Mouse (Mus musculus) lung, embryonic 16.5 days (tissue): ENCODE measurements at regions not wholly inside any gene's neighbourhood (a gene's known extent, or its start where the extent isn't known, plus 50 kb on each side); places are given as distances from the start of the nearest gene placed in this dataset.

Experiments used
- ATAC-seq: fragments of 200-750 bp; cut with Nextera tagmentation; 2 replicates; pipeline ENCODE4 v1.8.0; 2017; ENCODE audit warnings: low read depth, mild to moderate bottlenecking, moderate library complexity
- H3K27ac ChIP-seq: fragments of 300-500 bp; sonication (generic); 2 replicates; pipeline ENCODE4 v1.5.1; 2014; ENCODE audit warnings: mild to moderate bottlenecking, control low read depth, low read length
- H3K27me3 ChIP-seq: fragments of 300-500 bp; sonication (generic); 2 replicates; pipeline ENCODE4 v1.6.1; 2014; ENCODE audit warnings: low read depth, low read length, mixed read lengths; ENCODE audit not compliant: control insufficient read depth, insufficient read depth
- H3K36me3 ChIP-seq: fragments of 300-500 bp; sonication (generic); 2 replicates; pipeline ENCODE4 v1.6.1; 2014; ENCODE audit warnings: low read length; ENCODE audit not compliant: control insufficient read depth, insufficient read depth
- H3K4me1 ChIP-seq: fragments of 300-500 bp; sonication (generic); replicated peaks from 2 replicates; pipeline ENCODE4 v1.6.1; 2014; ENCODE audit warnings: low read length, mixed read lengths; ENCODE audit not compliant: control insufficient read depth, insufficient read depth
- H3K4me2 ChIP-seq: fragments of 300-500 bp; sonication (generic); 2 replicates; pipeline ENCODE4 v1.6.1; 2014; ENCODE audit warnings: low read depth, low read length, control low read depth
- H3K4me3 ChIP-seq: fragments of 300-500 bp; sonication (generic); 2 replicates; pipeline ENCODE4 v1.5.1; 2014; ENCODE audit warnings: mild to moderate bottlenecking, low read length, control low read depth
- H3K9ac ChIP-seq: fragments of 300-500 bp; sonication (generic); 2 replicates; pipeline ENCODE4 v1.6.1; 2014; ENCODE audit warnings: low read length, control low read depth
- H3K9me3 ChIP-seq: fragments of 300-500 bp; sonication (generic); 2 replicates; pipeline ENCODE4 v1.6.1; 2016; ENCODE audit warnings: low read length; ENCODE audit not compliant: control insufficient read depth
- whole genome bisulfite sequencing: fragments of 180-500 bp; shearing (Covaris S2); extraction: QIAGEN DNeasy Blood & Tissue Kit; methylation state at CpG from one replicate; pipeline ENCODE4 v1.1.7; 2014; 5-methylcytosine and 5-hydroxymethylcytosine counted together

DNA sequence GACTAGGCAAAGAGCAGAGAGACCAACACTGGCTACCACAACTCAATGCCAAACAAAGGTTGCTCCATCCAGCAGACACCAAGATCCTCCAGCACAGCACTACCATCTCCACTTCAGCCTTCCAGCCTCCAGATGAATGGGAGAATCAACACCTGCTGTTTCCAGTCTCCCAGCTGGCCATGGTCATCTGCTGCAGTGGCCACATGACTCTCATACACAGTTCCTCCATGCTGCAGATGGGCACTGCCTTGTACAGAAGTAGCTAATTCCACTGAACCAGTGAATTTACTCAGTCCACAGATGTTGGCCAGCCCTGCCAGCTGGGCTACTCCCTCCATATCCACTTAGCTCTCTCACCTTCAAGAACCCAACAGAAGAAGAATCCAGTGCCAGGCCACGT is 63.0 kb upstream of the Vstm5 start:
- Histone ChIP-seq H3K27me3 (no peaks in the 10 kb centered on the region), H3K36me3 (no peaks in the 10 kb centered on the region), H3K4me1 (no peaks in the 10 kb centered on the region), H3K4me3 (no peak overlapping the region), H3K4me2 (no peak overlapping the region), H3K9me3 (no peaks in the 10 kb centered on the region), H3K27ac (no peak overlapping the region), H3K9ac (no peak overlapping the region)
- WGBS = 91% methylated on average over 1 of the region's 1 CpGs
- ATAC-seq = no peak

DNA sequence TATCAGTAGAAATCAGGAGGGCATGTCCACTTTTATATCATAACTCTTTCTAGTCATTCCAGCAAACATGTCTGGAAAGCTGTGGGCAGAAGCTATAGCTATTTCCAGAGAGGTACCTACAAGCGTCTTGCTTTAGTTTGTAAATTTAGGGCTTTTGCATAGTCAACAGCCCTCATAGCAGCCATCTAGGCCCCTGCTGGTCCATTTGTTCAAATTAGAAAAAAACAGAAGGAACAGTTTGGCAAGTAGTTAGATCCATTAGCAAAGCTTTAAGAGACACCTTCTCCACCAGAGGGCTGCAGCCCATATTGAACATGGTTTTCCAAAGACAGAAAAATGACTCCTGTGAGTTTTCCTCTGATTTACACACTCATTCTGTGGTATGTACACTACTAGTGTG is 63.4 kb upstream of the Vstm5 start:
- no peaks in the 10 kb centered on the region for H3K4me1 ChIP-seq
- WGBS = 90% methylated on average over 1 of the region's 1 CpGs

DNA sequence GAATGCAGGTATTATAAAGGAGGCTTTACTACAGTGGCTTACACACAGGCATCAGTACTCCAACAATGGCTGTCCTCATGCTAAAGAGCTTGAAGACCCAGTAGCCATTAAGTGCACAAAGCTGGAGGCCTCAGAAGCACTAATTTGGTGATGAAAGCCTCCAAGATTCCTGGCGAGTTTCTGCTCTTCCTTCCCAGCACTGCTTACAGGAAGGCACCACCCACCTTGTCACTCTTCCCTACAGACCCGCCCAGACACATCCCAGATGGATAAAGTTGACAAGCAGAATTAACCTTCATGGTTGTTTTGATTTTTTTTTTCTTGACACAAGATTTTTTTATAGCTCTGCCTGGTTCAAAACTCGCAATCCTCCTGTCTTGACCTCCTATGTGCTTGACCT is 59.0 kb upstream of the Hephl1 start:
- Histone ChIP-seq H3K9ac (no peak overlapping the region), H3K27ac (no peak overlapping the region), H3K4me3 (no peak overlapping the region), H3K27me3 (no peaks in the 10 kb centered on the region), H3K36me3 (no peaks in the 10 kb centered on the region), H3K4me1 (no peaks in the 10 kb centered on the region), H3K4me2 (no peak overlapping the region), H3K9me3 (no peaks in the 10 kb centered on the region)
- ATAC-seq = no peak
- 32% methylated on average over 3 of the region's 3 CpGs for WGBS

More for the DNA sequence above, 63.4 kb upstream of the Vstm5 start:
- Histone ChIP-seq H3K27ac (no peak overlapping the region), H3K27me3 (no peaks in the 10 kb centered on the region), H3K9me3 (no peaks in the 10 kb centered on the region), H3K4me2 (no peak overlapping the region), H3K4me3 (no peak overlapping the region), H3K9ac (no peak overlapping the region), H3K36me3 (no peaks in the 10 kb centered on the region)
- ATAC-seq = no peak

DNA sequence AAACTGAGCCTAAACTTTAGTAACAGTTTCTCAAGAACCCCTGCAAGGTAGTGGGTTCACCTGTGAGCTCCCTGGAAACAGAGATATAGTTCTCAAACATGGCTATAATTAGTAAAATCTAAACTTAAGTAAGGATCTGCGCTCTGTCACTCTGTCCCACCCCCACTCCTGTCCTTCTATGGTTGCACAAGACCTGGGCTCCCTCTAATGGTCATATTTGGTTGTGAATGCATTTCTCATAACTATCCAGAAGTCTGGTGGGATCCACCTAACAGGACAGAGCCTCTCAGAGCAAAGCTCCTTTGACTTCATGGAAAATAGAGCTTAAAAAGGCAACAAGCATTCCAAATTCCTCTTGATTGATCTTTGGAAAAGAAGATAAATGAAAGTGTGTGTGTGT is 57.8 kb upstream of the Hephl1 start:
- peak; percentile 52; the same call in 1 of the 2 replicates for ATAC-seq
- no peaks in the 10 kb centered on the region for H3K27me3 ChIP-seq
- H3K36me3 ChIP-seq = no peaks in the 10 kb centered on the region
- H3K4me2 ChIP-seq = no peak overlapping the region
- no peak overlapping the region for H3K9ac ChIP-seq
- WGBS = 42% methylated on average over 1 of the region's 1 CpGs
- no peak overlapping the region for H3K4me3 ChIP-seq
- no peaks in the 10 kb centered on the region for H3K9me3 ChIP-seq
- no peak overlapping the region for H3K27ac ChIP-seq
- no peaks in the 10 kb centered on the region for H3K4me1 ChIP-seq

DNA sequence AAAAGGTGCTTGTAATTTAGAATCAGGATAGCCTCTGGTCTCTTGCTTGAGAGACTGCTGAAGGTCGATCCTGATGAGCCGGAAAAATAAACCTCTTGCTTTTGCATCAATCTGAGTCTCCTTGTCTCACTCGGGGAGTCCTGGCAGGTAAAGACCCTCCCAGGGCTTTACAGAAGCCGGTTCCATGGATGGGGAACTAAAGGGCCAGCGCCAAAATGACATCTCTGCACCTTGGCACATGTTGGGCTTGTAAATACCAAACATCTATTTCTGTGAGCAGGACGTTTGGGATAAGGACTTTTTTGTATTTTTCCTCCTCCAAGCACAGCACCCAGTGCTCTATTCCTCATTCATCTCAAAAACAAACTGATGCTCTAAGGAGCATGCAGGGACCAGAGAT is 57.1 kb upstream of the Hephl1 start:
- no peaks in the 10 kb centered on the region for H3K27me3 ChIP-seq
- no peaks in the 10 kb centered on the region for H3K4me1 ChIP-seq
- WGBS = 63% methylated on average over 6 of the region's 6 CpGs
- H3K4me3 ChIP-seq = no peak overlapping the region
- no peak overlapping the region for H3K4me2 ChIP-seq
- H3K9me3 ChIP-seq = no peaks in the 10 kb centered on the region
- ATAC-seq = no peak
- H3K36me3 ChIP-seq = no peaks in the 10 kb centered on the region
- H3K27ac ChIP-seq = no peak overlapping the region
- H3K9ac ChIP-seq = no peak overlapping the region

DNA sequence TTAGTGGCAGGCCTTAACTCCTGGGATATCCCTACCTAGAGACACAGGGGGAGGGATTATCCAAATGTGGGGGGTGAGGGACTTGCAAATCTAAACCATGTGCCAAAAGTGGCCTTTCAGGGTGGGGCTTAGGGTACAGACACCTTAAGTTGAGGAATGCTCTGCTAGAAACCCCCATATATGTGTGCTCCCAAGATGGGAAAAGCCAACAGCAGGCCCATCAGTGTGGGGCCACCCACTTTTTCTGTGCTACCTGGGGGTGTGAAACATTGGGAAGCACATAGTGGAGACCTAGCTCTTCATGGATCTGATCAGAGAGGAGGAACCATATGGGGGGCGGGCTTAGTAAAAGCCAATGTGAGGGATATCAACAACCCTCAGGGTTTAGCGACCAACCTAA is 55.0 kb upstream of the Hephl1 start:
- no peaks in the 10 kb centered on the region for H3K27me3 ChIP-seq
- no peak overlapping the region for H3K9ac ChIP-seq
- H3K36me3 ChIP-seq = no peaks in the 10 kb centered on the region
- WGBS = 84% methylated on average over 2 of the region's 2 CpGs
- H3K9me3 ChIP-seq = peaks cover 3% of the 10 kb centered on the region; the same call in 1 of the 2 replicates
- no peak overlapping the region for H3K4me3 ChIP-seq
- H3K27ac ChIP-seq = no peak overlapping the region
- no peak overlapping the region for H3K4me2 ChIP-seq
- no peak for ATAC-seq
- H3K4me1 ChIP-seq = no peaks in the 10 kb centered on the region

DNA sequence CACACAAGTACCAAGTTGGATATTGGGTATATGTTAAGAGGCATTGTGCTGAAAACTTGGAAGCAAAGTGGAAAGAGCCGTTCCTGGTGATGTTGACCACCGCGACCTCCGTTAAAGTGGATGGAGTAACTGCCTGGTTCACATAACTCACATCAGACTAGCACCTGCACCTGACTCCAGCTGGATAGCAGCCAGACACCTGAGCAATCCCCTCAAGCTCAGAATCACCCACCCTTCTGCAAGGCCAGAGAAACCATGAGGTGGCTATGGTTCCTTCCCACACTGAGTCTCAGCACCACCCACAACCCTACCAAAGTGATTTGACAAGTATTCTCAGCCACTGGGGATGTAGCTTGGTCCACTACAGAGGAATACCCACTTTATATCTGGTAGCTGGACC is 54.6 kb upstream of the Hephl1 start:
- Histone ChIP-seq H3K36me3 (no peaks in the 10 kb centered on the region), H3K4me1 (no peaks in the 10 kb centered on the region), H3K9ac (no peak overlapping the region), H3K27me3 (no peaks in the 10 kb centered on the region), H3K4me3 (no peak overlapping the region), H3K4me2 (no peak overlapping the region), H3K9me3 (peaks cover 6% of the 10 kb centered on the region), H3K27ac (no peak overlapping the region)
- 81% methylated on average over 4 of the region's 4 CpGs for WGBS
- no peak for ATAC-seq
